Mouse (Mus musculus) spleen, adult 2 months (tissue): ENCODE measurements around the gene 1700034J05Rik. TPM values are rescaled to one million over a fixed set of nuclear protein-coding genes. Genes with fewer than 3 reads are reported as not detected.

Source experiments
- DNase-seq, 2 experiments: peaks; one replicate each; pipeline versions ENCODE4 v3.0.0 to v3.0.0-alpha.2; 2012 to 2021; ENCODE audit warnings: low spot score in 2 of 2, low read depth in 1 of 2
- H3K27ac ChIP-seq: fragments of 200-500 bp; 2 replicates; pipeline ENCODE4 v1.5.1; 2012; ENCODE audit warnings: low read length, inconsistent platforms; ENCODE audit not compliant: insufficient read depth
- H3K27me3 ChIP-seq: fragments of 200-500 bp; 2 replicates; pipeline ENCODE4 v1.6.1; 2012; ENCODE audit warnings: mild to moderate bottlenecking, moderate library complexity, low read length, inconsistent platforms; ENCODE audit not compliant: control insufficient read depth, insufficient read depth
- H3K36me3 ChIP-seq: fragments of 200-500 bp; 2 replicates; pipeline ENCODE4 v1.6.1; 2012; ENCODE audit warnings: mild to moderate bottlenecking, low read length, inconsistent platforms; ENCODE audit not compliant: control insufficient read depth, insufficient read depth
- H3K4me1 ChIP-seq: fragments of 200-500 bp; 2 replicates; pipeline ENCODE4 v1.6.1; 2011; ENCODE audit warnings: inconsistent platforms; ENCODE audit not compliant: control insufficient read depth, insufficient read depth, insufficient read length
- H3K4me3 ChIP-seq: fragments of 200-500 bp; 2 replicates; pipeline ENCODE4 v1.5.1; 2011; ENCODE audit warnings: mild to moderate bottlenecking, inconsistent platforms; ENCODE audit not compliant: insufficient read depth, insufficient read length; ENCODE audit errors: extremely low read depth
- CTCF ChIP-seq: fragments of 200-500 bp; IDR thresholded peaks from 2 replicates; pipeline ENCODE4 v1.5.1; 2011; ENCODE audit warnings: mild to moderate bottlenecking, inconsistent platforms; ENCODE audit not compliant: insufficient read depth, insufficient read length, insufficient replicate concordance; ENCODE audit errors: extremely low read depth
- POLR2A ChIP-seq: fragments of 200-500 bp; IDR thresholded peaks from 2 replicates; pipeline ENCODE4 v1.6.1; 2011; ENCODE audit warnings: low read depth, low read length, inconsistent platforms
- WGBS: fragments of 180-500 bp; shearing (Covaris S2); methylation state at CpG from one replicate; pipeline ENCODE4 v1.1.7; 2018; 5-methylcytosine and 5-hydroxymethylcytosine counted together
- polyA plus RNA-seq: library from polyadenylated mRNA; depleted of rRNA; stranded (reverse); fragments of >200 nt; gene quantifications from 2 replicates; pipeline ENCODE4 v1.2.3, GENCODE M21; 2012

The 1700034J05Rik gene
- polyA plus RNA-seq, 1 experiment, result not detected

GRCm38 (mm10) chr6:146944830-146945229 is 9.4 kb downstream of the 1700034J05Rik start:
- no peak for DNase-seq
- Histone ChIP-seq H3K36me3 (no peaks in the 10 kb centered on the region), H3K27me3 (no peaks in the 10 kb centered on the region), H3K4me3 (no peak overlapping the region), H3K4me1 (no peaks in the 10 kb centered on the region; the same call in 1 of the 2 replicates), H3K27ac (no peak overlapping the region)
- 82% methylated on average over 4 of the region's 4 CpGs for WGBS
- TF ChIP-seq POLR2A, result no peak
- no peak for TF ChIP-seq CTCF

- Histone ChIP-seq H3K36me3 (no peaks in the 10 kb centered on the region), H3K27ac (no peak overlapping the region), H3K27me3 (no peaks in the 10 kb centered on the region), H3K4me3 (no peak overlapping the region), H3K4me1 (no peaks in the 10 kb centered on the region; the same call in 1 of the 2 replicates)
- no peak for DNase-seq
- TF ChIP-seq CTCF (no peak), POLR2A (no peak)
Measured at GRCm38 (mm10) chr6:146944009-146944408, 10.2 kb downstream of the 1700034J05Rik start.

- no peaks in the 10 kb centered on the region; the same call in 1 of the 2 replicates for H3K4me1 ChIP-seq
- no peak overlapping the region for H3K27ac ChIP-seq
- no peaks in the 10 kb centered on the region for H3K27me3 ChIP-seq
- 71% methylated on average over 7 of the region's 7 CpGs for WGBS
- H3K36me3 ChIP-seq, result no peaks in the 10 kb centered on the region
- TF ChIP-seq CTCF, result no peak
- TF ChIP-seq POLR2A, result no peak
- DNase-seq, result no peak
- no peak overlapping the region for H3K4me3 ChIP-seq
Measured at GRCm38 (mm10) chr6:146941505-146942275, 12.5 kb downstream of the 1700034J05Rik start.

GRCm38 (mm10) chr6:146939026-146939425 is 15.2 kb downstream of the 1700034J05Rik start:
- 87% methylated on average over 8 of the region's 8 CpGs for WGBS
- no peak for DNase-seq
- H3K4me1 ChIP-seq, result no peaks in the 10 kb centered on the region

GRCm38 (mm10) chr6:146935957-146936356 is 18.3 kb downstream of the 1700034J05Rik start:
- no peak for DNase-seq

More at GRCm38 (mm10) chr6:146939026-146939425, 15.2 kb downstream of the 1700034J05Rik start:
- TF ChIP-seq CTCF (no peak), POLR2A (no peak)
- no peak overlapping the region for H3K4me3 ChIP-seq
- no peak overlapping the region for H3K27ac ChIP-seq
- no peaks in the 10 kb centered on the region for H3K36me3 ChIP-seq
- H3K27me3 ChIP-seq, result no peaks in the 10 kb centered on the region

GRCm38 (mm10) chr6:146933123-146933522 is 21.1 kb downstream of the 1700034J05Rik start:
- TF ChIP-seq CTCF (no peak), POLR2A (no peak)
- Histone ChIP-seq H3K36me3 (no peaks in the 10 kb centered on the region), H3K27ac (no peak overlapping the region), H3K4me1 (no peaks in the 10 kb centered on the region), H3K4me3 (no peak overlapping the region), H3K27me3 (no peaks in the 10 kb centered on the region)
- whole genome bisulfite sequencing, result 70% methylated on average over 6 of the region's 6 CpGs
- DNase-seq, result no peak

More at GRCm38 (mm10) chr6:146935957-146936356, 18.3 kb downstream of the 1700034J05Rik start:
- Histone ChIP-seq H3K27me3 (no peaks in the 10 kb centered on the region), H3K4me3 (no peak overlapping the region), H3K36me3 (no peaks in the 10 kb centered on the region), H3K27ac (no peak overlapping the region), H3K4me1 (no peaks in the 10 kb centered on the region)
- TF ChIP-seq CTCF (no peak), POLR2A (no peak)
- 95% methylated on average over 6 of the region's 6 CpGs for whole genome bisulfite sequencing

- no peak overlapping the region for H3K4me3 ChIP-seq
- H3K27me3 ChIP-seq, result no peaks in the 10 kb centered on the region
- DNase-seq, result no peak
- no peak for TF ChIP-seq POLR2A
- TF ChIP-seq CTCF, result no peak
- H3K36me3 ChIP-seq, result no peaks in the 10 kb centered on the region
- H3K4me1 ChIP-seq, result no peaks in the 10 kb centered on the region
- no peak overlapping the region for H3K27ac ChIP-seq
- 91% methylated on average over 2 of the region's 2 CpGs for WGBS
Measured at GRCm38 (mm10) chr6:146929031-146929430, 25.2 kb downstream of the 1700034J05Rik start.
